Mouse (Mus musculus): ENCODE measurements around the gene Olfr764-ps1. TPM values are rescaled to one million over a fixed set of nuclear protein-coding genes. Genes with fewer than 3 reads are reported as not detected.

Olfr764-ps1 gene
- total RNA-seq, 2 experiments from 2014 or later = not detected

Other genes with a start within 250 kb of the Olfr764-ps1 start
- gene Mmp19, start 249.0 kb downstream of the Olfr764-ps1 start, total RNA-seq (2021) = 1 to 10 TPM; 3.5 to 4.0 TPM
- 10 to 100 TPM; 32.8 to 36.4 TPM for gene Dnajc14, start 235.8 kb downstream of the Olfr764-ps1 start, total RNA-seq (2021)
- gene Tmem198b, start 235.5 kb downstream of the Olfr764-ps1 start, total RNA-seq (2021) = 1 to 10 TPM; 6.8 to 7.0 TPM
- 10 to 100 TPM; 38.0 to 39.1 TPM for gene Sarnp, start 222.6 kb downstream of the Olfr764-ps1 start, total RNA-seq (2021)
- gene Ormdl2, start 218.3 kb downstream of the Olfr764-ps1 start, total RNA-seq (2021) = 1 to 10 TPM; 7.9 to 8.0 TPM
- 1 to 10 TPM; 1.9 to 2.8 TPM for gene Gdf11, start 148.2 kb downstream of the Olfr764-ps1 start, total RNA-seq (2021)
- gene Cd63, start 138.9 kb downstream of the Olfr764-ps1 start, total RNA-seq (2021) = 100 to 1,000 TPM; 117 to 143 TPM
- gene Rdh5, start 117.0 kb downstream of the Olfr764-ps1 start, total RNA-seq (2021) = 1 to 10 TPM; 6.4 to 7.5 TPM
- 100 to 1,000 TPM; 184 to 206 TPM for gene Bloc1s1, start 115.9 kb downstream of the Olfr764-ps1 start, total RNA-seq (2021)
- gene Itga7, start 106.1 kb downstream of the Olfr764-ps1 start, total RNA-seq (2021) = 100 to 1,000 TPM; 160 to 167 TPM
- not detected for gene Mettl7b, start 78.9 kb downstream of the Olfr764-ps1 start, total RNA-seq (2021)
- not detected for gene Olfr9, start 50.5 kb downstream of the Olfr764-ps1 start, total RNA-seq (2021)
- not detected for gene Olfr763, start 29.1 kb downstream of the Olfr764-ps1 start, total RNA-seq (2021)
- gene Olfr765, start 10.1 kb upstream of the Olfr764-ps1 start, total RNA-seq (2021) = not detected
- not detected for gene Olfr766-ps1, start 29.1 kb upstream of the Olfr764-ps1 start, total RNA-seq (2021)
- gene Olfr767, start 43.0 kb upstream of the Olfr764-ps1 start, total RNA-seq (2021) = not detected
- gene Olfr768, start 59.5 kb upstream of the Olfr764-ps1 start, total RNA-seq (2021) = not detected
- gene Olfr769, start 78.0 kb upstream of the Olfr764-ps1 start, total RNA-seq (2021) = not detected
- gene Olfr770, start 99.1 kb upstream of the Olfr764-ps1 start, total RNA-seq (2021) = not detected
- gene Olfr771, start 124.9 kb upstream of the Olfr764-ps1 start, total RNA-seq (2021) = not detected
- not detected for gene Olfr772, start 138.0 kb upstream of the Olfr764-ps1 start, total RNA-seq (2021)
- gene Olfr773, start 147.5 kb upstream of the Olfr764-ps1 start, total RNA-seq (2021) = not detected
- not detected for gene Olfr774, start 196.3 kb upstream of the Olfr764-ps1 start, total RNA-seq (2021)
- not detected for gene Olfr775, start 208.5 kb upstream of the Olfr764-ps1 start, total RNA-seq (2021)
- gene Olfr776, start 219.2 kb upstream of the Olfr764-ps1 start, total RNA-seq (2021) = not detected
- not detected for gene Olfr777, start 231.6 kb upstream of the Olfr764-ps1 start, total RNA-seq (2021)